Mouse (Mus musculus) T-helper 1 cell (primary cell): ENCODE data around the gene Helz2.
"Not testable (repeated sequence)": the region's sequence is repeated elsewhere in the genome, so short reads cannot be mapped to it uniquely, and the experiment has no call there.

Experiments
- in situ Hi-C: fragments of 300-600 bp; cut with MboI, MseI; formaldehyde crosslinking; loops from one replicate; pipeline ENCODE4 v1.15.1; 2025; ENCODE audit warnings: high pct_unique_total_duplicates

The Helz2 gene

DNA sequence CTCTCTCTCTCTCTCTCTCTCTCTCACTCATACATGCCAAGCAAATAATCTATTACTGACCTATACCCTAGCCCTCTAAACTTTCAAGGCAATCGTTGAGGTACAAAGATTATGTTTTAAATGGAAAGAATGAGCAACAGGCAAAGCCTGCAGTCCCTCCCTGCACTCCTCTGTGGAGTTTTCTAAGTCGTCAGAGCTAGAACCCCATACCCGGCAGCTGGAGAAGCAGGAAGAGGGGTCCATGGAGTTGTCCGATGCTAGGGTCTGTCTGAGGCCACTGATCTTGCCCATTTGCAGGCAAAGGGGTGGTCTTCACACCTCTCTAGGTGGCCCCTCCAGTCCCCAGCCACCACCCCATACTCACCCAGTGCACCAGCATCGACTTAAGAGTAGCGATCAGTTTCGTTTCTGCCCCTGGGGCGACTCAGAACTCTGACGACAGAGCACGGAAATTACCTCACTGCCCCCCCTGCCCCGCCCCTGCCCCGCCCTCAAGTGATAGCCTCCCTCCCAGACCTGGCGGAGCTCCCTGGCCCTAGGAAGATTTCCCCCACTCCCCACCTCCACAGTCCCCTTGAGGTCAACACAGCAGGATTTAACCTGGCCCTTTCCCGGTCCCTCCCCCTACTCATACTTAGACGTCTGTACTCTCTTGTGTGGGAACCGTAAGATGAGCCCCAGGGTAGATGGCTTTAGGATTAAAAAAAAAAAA, at the start of gene Helz2:
Helz2 (minus strand) TSS at position 426 of the 712 bp plus-strand sequence.
- in situ Hi-C loops: no loop called here

DNA sequence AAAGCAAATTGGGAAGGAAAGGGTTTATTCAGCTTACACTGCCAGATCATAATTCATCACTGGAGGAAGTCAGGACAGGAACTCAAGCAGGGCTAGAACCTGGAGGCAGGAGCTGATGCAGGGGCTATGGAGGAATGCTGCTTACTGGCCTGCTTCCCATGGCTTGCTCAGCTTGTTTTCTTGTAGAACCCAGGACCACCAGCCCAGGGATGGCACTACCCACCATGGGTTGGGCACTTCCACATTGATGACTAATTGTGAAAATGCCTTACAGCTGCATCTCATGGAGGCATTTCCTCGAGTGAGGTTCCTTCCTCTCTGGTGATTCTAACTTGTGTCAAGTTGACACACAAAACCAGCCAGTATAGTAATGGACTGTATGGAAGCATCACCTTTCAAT, 49.1 kb upstream of the Helz2 start:
- in situ Hi-C loops: no loop called here

DNA sequence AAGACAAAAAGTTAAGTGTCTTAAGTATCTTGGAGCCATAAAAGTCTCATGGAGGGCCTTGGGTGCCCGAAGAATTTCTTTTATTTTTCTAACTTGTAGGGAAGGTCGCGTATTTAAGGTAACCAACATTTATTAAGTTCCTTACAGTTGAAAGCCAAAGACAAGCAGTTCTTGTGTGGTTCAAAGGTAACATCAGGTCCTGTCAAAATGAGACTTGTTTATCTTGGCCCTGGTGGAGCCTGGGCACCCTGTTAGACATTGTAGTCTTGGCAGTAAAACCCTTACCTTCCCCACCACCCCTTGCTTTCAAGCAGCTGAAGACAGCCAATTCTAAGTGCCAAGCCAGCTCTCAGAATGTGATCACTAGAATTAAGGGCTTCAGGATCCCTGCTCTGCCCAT, 46.9 kb upstream of the Helz2 start:
- in situ Hi-C loops: no loop called here

DNA sequence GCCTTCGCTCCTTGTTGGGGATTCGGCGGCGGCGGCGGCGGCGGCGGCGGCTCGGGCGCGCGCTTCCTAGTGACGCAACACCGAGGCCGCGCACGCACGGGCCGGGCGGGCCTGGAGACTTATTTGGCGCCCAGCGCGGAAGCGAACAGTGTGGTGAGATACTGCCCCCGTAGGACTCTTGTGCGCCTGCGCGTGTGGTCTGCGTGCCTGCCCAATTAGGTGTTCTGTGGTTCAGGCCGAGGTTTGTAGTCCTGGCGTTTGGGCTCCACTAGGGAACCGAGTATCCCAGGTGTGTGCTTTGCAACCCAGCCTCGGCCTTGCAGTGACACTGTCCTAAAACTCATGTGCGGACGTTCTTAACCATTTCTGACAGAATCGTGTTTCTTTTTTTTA, 46.1 kb upstream of the Helz2 start, which contains the start of gene Gmeb2:
Gmeb2 (minus strand) TSS at position 78 of the 393 bp plus-strand sequence.
- in situ Hi-C loops: not testable (repeated sequence)

DNA sequence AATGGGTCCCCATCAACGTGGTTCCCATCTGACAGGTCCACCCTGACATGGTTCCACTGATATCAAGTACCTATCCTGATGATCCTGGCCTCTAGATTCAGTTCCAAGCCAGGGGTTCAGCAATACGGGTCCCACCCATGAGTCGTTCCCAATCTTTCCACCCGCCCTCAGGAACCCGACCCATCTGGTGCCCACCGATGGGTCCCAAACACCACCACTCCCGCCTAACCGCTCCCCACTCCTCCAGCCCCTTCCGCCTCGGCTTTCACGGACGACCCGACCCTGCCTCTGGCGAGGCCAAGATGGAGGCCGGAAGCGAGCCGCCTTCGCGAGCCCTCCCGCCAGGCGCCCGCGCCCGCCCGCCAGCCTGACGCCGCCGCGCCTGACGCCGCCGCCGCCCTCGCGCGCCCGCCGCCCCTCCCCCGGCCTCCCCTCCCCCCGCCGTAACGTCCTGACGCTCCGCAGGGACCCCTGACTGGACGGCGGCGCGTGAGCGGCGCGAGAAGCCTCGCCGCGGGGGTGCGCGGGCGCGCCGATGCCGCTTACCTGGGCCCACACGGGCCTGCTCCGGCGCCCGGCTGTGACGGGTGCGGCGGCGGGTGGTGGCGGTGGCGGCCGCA, 45.6 kb upstream of the Helz2 start:
- in situ Hi-C loops: no loop called here

DNA sequence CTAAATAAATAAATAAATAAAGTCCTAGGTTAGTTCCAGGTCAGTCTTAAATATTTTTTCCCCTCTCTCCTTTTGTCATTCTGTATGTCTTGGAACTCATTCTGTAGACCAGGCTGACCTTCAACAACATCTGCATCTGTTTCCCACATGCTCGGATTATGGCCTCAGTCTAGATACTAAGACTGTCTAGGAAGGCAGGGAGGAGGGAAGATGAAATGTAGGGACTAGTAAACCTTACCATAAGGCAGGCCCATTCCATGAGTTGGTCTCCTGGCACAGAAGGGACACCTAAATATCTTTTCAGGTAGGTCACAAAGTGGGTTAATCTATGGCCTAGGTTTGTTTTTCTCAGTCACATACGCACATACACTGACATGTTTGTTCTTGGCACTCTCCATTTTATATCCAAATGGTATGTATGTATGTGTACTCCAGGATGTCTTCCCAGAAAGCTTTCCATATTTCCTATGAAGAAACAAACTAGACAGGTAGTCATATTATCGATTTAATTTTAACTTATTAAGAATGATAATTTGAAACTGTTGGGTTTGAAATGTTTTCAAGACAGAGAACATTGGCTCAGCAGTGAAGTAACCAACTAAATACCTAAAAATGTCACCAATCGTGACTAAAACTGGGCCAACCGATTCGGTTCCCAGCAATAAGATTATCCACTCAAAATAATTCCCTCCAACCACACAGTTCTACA, 45.0 kb upstream of the Helz2 start:
- in situ Hi-C loops: no loop called here

DNA sequence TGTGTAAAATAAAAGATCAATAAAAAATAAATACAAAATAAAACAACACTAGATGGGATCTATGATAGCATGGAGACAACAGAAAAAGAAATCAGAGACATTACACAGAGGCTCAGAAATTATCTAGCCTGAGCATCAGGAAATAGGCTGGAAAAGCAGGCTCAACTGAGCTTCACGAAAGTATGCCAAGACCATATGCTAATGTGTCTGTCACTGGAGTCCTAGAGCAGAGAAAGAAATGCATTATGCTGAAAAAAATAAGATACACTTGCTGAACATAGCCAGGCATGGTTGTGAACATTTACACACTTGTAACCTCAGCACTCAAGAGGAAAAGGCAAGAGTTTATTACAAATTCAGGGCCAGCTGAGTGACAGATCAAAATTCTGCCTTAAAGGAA, 38.1 kb upstream of the Helz2 start:
- in situ Hi-C loops: no loop called here

DNA sequence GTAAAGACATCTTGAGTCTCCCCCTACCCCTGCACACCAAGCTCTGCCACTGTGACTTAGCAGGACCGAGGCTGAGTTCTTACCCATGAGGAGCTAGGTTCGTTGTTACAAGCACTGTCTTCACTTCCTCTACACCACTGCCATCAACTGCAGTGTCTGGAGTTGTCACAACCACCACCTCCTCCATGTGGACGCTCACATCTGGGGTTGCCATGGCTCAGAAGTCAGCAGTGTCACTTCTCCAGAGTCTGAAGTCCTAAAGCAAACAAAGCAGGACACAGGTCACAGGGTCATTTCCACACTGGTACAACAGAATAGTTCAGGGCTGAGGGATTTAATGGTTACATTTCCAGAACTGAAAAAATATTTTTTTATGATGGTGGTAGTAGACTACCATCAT, 36.0 kb upstream of the Helz2 start:
- in situ Hi-C loops: no loop called here

DNA sequence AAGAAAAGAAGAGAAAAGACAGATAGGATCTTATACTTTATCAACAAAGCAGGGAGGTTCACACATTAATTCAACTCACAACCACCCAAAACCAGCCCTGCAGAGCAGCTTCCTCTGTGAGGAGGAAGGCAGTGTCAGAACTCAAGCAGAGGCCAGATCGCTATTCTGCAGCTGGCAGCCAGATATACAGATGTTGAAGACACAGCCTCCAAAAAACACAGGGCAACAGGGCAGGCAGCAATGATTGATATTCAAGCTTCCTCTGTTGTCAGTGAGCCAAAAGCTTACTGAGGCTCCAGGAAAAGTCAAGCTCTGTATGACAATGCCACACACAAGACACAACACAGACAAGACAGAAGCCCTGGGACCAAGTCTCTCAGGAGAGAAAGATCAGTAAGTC, 34.9 kb upstream of the Helz2 start:
- in situ Hi-C loops: no loop called here

DNA sequence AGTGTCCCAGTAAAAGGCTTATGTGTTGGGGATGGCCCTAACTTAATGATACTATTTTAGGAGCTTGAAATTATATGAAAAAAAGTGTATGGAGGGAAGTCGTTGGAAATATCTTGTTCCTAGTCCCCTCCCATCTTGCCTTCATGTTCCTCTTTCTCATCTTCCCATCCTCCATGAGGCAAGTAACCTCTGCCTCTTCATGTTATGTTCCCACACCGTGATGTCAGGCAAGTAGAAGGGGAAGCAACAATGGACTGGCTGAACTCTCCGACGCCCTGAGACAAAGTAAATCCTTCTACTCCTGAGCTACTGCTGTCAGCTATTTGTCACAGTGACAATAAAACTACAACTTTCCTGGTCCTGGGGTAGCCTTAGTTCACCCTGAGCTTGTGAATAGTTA, 32.8 kb upstream of the Helz2 start:
- in situ Hi-C loops: no loop called here

DNA sequence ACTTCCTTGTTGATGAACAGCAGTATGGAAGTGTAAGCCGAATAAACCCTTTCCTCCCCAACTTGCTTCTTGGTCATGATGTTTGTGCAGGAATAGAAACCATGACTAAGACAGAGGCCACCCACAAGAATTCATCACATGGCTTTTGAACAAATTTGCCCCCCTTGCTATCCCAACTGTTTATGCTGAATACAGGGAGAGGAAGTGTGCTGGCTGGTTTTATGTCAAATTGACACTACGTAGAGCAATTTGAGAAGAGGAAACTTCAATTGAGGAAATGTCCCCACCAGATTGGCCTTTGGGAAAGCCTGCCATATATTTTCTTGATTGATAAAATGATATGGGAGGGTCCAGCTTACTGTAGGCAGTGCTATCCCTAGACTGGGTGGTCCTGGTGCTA, 32.0 kb upstream of the Helz2 start:
- in situ Hi-C loops: no loop called here

DNA sequence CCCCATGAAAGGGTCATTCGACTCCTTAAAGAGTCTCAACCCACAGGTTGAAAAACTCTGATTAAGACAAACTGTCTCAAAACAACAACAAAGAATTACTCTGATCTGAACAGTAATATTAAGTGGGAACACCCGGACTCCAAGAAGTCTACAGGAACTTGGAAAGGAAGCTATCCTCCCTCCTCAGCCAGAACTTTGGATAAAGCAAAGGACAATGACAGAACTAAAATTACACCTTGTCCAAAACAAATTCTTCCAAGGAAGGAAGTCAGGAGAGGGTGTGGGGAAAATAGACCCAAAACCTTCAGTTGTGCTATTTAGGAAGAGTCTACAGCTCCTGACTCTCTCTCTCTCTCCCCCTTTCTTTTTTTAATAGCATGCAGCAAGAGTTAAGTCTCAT, 30.3 kb upstream of the Helz2 start:
- in situ Hi-C loops: no loop called here

DNA sequence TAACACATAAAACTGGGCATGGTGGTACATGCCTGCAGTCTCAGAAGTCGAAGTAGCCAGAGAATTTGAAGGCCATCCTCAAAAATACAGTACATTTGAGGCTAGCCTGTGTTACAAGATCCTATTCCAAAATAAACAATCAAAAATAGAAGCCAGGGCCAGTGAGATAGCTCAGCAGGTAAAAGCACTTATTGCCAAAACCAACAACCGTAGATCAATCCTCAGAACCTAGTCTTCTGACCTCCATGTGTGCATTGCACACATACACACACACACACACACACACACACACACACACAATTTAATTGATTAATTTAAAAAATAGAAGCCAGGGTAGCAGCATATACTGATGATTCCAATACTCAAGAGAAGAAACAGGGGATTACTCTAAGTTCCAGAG, 25.0 kb upstream of the Helz2 start:
- in situ Hi-C loops: no loop called here

DNA sequence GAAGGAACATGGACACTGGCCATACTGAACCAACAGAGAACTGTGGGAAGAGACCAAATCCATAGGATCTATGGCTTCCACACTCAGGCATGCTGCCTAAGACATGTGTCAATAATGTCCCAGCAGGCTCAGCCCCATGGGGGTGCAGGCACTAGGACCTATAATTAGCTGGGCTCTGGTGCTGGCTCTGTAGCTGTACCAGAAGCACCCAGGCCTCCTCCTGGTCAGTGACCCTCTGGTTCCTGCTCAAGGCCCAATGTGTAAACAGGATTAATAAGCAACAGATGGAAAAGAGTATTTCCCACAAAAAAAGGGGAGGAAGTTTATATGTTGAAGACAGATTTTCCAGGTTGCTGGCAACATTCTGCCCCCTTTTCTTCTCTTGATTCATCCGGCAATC, 11.4 kb upstream of the Helz2 start:
- in situ Hi-C loops: no loop called here

DNA sequence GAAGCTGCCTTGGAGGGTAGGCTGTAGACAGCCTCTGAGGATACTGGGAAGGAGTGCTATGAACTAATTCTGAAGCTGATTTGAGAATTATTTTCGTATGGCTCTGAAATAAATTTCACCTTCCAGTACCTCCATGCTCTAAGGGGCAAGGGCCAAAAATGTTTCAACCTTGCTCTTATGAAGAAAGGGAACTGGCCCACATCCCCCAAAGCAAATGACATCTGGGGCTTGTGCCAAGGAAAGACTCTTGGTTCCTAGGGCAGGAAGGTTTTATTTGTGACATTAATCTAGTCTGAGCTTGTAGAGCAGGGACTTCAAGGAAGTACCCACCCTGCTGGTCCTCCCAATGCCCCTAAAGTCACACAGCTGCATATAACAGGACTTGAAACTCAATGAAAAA, 10.0 kb upstream of the Helz2 start:
- in situ Hi-C loops: no loop called here

DNA sequence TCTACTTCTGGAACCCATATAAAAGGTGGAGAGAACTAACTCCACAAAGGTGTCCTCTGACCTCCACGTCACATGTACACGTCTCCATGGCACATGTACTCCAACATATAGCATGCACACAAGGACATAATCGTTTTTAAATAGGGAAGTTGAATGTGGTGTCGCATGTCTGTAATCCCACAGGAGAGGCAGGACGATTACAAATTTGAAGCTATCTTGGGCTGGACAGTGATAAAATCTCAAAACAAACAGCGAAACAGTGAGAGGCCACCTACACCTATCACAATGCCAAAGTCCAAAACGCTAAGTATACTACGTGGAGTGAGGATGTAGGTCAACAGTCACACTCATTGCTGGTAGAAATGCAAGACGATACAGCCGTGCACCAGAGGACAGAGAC, 7.4 kb upstream of the Helz2 start:
- in situ Hi-C loops: no loop called here

DNA sequence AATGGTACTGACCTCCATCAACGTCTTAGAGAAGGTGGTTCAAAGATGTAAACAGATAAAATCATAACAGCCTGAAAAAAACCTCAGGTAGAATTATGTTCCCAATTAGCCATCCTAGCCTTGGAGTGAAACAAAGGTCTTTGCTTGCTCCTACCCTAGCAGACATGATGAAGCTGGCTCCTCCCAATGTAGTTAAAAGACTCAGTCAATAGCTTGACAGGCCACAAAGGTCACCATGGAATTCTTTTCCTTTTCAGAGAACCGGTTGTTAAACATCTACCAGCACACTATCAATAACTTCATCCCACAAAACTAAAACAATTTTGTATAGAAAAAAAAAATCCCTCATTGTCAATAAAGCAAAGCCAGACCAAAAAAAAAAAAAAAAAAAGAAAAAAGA, 3.2 kb upstream of the Helz2 start:
- in situ Hi-C loops: no loop called here

DNA sequence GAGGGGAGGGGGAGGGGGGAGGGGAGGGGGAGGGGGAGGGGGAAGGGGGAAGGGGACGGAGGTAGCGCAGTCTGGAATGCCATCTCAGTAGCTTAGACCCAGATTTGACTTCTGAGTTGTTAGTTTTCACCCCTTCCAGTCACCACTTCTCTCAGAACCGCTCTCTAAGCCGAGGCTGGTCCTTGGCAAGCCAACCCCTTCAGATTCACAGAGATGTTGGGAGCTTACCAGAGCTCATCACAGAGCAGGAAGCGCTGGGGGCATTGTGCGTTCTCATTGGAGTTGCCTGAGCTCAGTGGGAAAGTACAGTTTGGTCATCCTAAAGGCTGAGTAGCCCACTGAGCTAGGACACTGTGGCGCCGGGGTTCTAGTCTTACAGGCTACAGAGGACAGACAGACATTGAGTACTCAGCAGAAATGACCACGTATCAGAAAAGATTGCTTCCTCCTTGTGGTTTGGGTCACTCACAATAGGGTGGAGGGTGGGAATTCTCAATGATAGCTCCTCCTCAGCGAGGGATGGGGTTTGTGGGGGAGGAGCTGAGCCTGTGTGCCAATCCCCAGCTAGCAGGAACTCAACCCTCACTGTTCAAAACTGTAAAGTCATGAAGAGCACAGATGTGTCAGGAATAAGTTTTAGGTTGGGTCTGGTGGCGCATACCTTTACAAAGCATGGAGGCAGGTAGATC, 2.0 kb upstream of the Helz2 start:
- in situ Hi-C loops: no loop called here

DNA sequence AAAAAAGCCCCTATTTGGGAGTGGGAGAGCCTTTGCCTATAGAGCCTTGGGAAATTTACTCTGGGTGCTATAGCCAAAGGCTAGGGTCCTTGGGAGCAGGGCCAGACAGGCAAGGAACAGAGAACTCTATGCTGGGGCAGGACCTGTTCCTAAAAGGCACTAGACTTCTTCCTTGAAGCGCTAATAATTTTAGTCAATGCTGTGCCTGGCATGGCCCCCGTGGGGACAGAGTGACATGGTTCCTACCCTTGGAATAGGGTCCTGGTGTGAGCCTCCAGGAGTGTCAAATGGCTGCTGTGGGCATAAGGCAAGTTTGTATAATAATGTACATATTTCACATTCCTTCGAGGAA, 463 bp upstream of the Helz2 start:
- in situ Hi-C loops: no loop called here

DNA sequence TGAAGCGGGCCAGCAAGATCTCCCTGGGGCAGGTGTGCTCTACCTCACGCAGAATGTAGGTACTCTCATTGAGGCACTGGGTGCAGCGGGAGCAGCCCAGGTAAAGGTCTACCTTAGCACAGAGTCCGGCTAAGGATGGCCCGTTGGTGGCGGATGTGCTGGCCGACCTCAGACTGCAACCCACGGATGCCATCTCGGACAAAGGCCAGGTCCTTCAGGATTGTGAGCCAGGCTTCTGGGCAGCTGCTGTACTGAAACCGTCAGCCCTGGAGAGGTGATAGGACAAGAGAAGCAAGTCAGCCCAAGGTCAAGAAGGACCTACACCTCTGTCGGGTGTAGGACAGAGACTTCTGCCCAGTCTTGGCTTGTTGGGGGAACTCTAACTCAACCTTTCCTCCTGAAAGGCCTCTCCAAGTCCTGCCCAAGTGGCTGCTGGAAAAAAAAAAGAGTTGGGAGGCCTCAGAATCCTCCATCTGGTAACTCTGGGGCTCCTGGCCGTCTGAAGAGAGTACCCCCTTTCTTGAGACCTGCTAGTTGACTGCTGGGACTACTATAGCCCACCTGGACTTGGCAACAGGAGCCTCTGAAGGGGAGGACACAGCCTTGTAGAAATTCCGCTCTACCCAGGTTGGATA, 904 bp downstream of the Helz2 start:
- in situ Hi-C loops: no loop called here

DNA sequence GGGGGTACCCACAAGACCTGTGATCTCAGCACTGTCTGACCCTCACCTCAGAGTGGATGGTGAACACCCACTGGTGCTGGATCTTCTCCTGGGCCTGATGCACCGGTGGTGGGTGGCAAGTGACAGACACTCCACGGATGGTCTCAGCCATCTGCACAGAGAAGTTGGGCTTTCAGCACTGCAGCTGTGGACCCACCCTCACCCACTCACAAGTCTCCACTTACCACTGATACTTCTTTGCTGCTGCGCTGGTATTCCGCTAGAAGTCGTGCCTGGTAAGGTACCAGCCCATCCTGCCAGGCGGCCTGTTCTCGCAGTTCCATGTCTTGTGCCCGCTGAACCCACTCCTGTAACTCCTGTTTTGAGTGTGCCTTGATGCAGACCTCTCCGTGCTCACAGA, 2.6 kb downstream of the Helz2 start:
- in situ Hi-C loops: no loop called here

DNA sequence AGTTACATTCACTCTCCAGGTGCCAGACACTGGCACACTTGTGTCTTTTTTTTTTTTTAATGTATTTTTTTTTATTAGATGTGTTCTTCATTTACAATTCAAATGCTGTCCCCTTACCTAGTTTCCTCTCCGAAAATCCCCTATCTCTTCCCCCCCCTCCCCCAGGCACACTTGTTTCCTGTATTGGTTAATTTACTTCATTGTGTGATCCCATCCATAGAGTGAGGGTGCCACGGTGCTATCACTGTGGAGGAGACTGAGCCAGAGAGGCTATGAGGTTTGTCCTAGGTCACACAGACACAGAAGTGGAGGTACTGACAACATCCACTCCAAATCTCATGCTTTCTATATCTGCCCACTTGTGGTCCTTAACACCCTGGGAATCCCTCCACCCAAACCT, 3.0 kb downstream of the Helz2 start:
- in situ Hi-C loops: no loop called here
